Mouse (Mus musculus): ENCODE measurements at regions not wholly inside any gene's neighbourhood (a gene's known extent, or its start where the extent isn't known, plus 50 kb on each side); places are given as distances from the start of the nearest gene placed in this dataset.

DNA sequence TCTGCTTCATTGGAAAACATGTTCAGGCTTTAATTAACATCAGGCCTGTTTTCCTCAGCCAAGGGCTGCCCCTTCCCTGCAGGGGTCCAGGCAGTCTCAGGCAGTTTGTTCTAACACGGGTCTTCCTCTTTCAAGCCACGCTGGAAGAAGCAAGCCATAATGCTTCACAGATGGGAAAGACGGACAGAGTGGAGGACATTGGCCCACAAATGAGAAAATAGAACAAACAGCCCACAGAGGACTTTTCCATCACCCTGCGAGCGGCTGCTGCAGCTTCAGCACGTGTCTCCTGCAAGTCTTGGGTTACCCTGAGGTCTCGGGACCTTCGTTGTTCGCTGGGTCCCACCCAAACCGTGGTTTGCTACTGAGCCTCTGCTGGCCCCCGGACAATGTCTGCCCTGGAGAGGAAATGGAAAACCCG, 565.9 kb upstream of the 3110018I06Rik start:
- DNase-seq, result no peak

DNA sequence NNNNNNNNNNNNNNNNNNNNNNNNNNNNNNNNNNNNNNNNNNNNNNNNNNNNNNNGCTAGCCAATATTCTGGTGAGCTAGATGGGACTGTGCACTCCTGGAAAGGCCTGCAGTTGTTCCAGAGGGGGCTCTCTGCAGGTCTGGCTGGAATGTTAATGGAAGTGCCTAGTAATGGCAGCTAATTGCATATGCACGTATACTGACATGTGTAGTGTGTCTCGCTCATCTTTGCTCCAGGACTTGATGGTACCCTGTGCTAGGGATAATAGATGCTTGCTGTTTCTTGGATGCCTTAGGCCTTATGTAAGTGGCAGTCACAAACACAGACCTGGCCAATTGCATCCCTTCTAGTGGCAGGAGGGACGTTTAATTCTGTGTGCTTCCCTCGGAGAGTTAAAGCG, 560.0 kb upstream of the 3110018I06Rik start:
- no peak for DNase-seq

- no peak for DNase-seq
Observed at GRCm38 (mm10) chr12:106929161-106929560, 559.3 kb upstream of the 3110018I06Rik start.

DNA sequence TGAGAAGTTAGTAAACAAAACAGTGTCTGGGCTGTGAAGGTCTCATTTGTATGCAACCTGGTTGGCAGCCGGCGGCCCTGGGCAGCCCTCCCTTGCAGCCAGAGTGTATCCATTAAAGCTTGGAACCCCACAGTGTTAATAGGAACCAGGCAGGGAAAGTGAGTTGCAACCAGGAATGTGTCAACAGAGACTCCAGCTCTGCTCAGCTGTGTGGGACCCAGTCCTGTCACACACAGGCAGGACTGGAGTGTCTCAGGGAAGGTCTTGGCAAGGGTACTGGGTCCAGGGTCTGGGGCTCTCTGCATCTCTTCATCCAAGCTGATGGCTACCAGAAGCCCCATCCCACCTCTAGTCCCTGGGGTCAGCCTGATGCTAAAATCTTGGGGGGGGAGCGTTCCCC, 556.8 kb upstream of the 3110018I06Rik start:
- no peak for DNase-seq

DNA sequence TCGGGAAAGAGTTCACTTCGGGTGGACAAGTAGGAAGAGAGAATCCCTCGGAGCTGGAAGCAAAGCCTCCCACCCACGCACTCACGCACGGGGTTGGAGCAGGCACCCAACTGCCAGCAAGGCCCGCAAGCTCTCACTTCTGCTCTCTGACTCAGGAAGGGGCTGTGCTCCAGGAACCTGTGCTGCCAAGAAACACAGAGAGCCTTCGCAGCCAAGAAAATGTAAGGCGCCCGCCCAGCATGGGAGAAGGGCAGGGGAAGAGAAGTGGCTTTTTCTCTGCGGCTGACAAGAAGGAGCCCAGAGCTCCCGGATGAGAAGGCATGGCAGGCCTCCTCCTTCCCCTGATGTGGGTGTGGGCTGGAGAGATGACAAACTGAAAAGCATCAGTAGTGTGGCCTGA, 549.1 kb upstream of the 3110018I06Rik start:
- DNase-seq, result no peak

DNA sequence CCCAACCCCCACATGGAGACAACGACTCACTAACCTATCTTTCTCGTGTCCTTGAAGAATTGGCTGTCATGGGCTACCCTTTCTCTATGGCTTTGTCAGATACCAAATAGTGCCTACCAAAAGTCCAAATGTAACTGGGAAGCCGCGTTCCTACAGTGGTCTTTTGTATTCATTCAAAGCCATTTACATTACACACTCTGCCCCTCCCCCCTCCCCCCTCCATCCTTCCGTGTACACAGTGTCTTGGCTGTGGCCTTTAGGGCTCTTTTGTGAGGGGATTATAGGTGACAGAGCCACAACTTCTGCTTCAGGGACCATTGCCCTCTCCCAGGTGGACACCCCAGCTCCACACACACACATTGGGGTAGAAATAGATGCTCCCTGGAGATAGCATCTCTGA, 544.6 kb upstream of the 3110018I06Rik start:
- no peak for DNase-seq

GRCm38 (mm10) chr12:106952621-106953020, 535.8 kb upstream of the 3110018I06Rik start:
- no peak for DNase-seq

DNA sequence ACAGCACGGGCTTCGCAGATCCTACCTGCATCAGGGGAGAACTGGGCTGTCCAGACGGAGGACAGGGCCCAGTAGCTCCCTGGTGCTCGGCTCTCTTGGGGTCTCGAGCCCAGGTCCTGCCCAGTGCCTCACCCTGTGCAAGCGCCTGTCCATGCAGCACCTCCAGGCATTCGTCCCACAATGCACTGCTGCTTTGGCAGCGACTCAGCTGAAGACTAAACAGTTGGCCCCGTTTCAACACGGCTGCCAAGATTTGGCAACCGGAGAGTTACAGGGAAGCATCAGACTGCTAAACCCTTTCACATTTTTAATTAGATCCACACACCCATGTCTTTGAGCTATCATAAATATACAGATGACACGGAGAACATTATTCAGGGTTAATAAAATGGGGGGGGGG, 532.7 kb upstream of the 3110018I06Rik start:
- peak; percentile 62 to 78 for DNase-seq

DNA sequence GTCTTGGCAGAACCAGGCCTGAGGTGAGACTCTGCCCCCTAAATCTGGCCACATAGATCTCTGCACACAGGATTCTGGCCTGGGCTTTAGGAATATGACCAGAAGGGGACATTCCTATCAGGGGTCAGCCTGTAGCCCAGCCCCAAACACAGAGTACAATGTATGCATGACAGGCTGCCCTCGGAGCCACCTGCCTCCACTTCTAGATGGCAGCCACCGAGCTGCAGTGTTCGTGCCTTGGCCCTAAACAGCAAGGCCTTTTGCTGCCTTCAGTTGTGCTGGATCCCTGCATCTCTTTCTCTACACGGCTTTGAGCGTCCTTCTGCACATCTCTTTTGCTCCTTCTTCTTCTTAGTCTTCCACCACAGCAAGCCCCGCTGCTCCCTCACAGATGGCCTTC, 532.2 kb upstream of the 3110018I06Rik start:
- no peak for DNase-seq

GRCm38 (mm10) chr12:106961991-106962390, 526.4 kb upstream of the 3110018I06Rik start:
- DNase-seq, result no peak

DNA sequence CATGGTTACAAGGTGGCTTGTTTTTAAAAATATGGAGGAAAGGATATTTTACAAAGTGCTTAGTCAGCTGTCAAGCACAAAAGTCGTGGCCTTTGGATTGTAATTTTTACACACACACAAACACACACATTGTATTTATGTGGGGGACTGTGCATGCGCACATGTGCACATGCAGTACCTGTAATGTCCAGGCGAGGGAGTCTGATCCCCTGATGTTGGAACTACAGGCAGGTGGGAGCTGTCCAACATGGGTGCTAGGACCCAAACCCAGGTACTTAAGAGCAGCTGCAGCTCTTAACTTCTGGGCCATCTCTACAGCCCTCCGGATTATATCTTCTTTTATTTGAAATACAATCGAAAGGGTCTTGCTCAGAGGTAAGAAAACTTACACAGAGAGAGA, 524.7 kb upstream of the 3110018I06Rik start:
- DNase-seq, result peak in 1 of 2 experiments; percentile 11

- no peak for DNase-seq
Observed at GRCm38 (mm10) chr12:106969873-106970272, 518.6 kb upstream of the 3110018I06Rik start.

DNA sequence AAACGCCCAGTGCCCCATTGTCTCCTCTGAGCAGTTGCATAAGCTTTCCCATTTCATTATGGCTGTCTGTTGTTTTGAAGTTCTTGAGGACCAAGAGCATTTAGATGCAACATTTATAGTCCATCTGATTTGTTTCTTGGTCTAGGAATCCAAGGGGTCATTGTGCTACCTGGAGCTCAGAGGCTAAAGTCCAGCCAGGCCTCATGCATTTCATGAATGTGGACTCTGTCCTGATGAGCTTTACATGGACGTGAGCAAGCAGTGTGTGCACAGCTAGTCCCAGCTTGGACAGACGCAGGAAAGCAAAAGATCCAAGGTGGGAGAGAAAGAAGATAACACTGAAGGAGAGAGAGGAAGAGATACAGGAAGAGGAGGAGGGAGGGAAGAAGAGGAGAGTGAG, 496.0 kb upstream of the 3110018I06Rik start:
- peak; percentile 67 to 80 for DNase-seq

DNA sequence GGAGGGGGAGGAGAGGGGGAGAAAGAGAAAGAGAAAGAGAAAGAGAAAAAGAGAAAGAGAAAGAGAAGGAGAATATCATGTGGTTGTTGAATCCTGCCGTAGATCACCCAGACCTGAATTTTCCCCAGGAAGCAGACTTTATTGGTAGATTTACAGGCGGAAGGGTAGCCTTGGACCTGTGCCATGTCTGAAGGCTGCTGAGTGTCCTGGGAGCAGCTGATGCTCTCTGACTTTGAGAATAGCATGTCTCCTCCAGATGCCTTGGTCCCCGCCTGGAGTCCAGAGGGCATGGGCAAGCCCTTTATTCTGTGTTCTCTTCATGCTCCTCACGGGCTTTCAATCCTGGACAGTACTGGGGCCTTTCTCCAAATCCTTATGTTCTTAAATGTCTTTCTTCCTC, 495.4 kb upstream of the 3110018I06Rik start:
- peak; percentile 27 to 38 for DNase-seq

DNA sequence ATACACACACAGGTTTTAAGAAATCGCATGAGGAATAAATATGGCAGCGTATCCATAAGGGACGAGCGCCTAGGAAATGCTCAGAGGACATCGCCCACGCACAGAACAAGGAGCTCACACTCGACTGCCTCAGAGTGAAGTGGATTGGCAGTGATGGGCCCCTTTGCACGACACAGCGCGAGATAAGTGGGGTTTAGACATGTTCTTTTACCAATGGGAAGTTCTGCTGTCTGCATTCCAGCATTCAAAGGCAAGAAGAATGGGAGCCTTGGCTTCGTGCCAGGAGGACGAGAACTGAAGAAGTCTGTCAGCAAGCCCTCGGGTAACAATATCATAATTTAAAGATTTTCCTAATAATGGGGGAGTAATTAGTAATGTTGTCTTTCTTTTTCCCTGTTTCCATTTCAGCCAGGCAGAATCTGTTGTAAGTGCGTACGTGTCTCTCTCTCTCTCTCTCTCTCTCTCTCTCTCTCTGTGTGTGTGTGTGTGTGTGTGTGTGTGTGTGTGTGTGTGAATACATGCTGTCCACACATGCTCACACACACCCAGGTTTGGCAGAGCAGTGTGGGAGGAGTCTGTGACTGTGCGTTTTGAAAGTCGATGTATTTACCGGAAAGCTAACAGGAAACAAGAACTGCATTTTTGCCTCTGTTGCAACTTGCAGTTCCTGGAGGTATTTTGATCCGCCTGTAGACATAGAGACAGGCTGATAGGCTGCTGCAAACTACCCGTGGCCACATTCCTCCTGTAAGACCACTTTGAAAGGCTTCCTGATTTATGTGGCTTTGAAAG, 477.2 kb upstream of the 3110018I06Rik start:
- no peak for DNase-seq

DNA sequence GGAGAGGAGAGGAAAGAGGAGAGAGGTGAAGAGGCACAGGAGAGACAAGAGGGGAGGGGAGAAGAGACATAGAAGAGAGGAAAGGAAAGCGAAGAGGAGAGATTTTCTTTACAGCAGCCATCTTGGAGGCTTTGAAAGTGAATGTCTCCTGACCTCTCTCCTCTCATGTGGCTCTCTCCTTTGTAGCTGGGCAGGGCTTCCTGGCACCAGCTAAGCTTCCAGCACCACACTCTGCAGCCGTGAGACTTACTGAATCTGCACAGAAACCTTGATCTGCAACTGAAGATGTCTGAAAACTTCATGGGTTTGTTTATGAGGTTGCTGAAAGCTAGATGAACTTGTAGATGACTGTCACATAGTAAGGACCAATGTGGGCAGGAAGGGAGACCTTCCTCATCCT, 471.6 kb upstream of the 3110018I06Rik start:
- DNase-seq, result no peak

DNA sequence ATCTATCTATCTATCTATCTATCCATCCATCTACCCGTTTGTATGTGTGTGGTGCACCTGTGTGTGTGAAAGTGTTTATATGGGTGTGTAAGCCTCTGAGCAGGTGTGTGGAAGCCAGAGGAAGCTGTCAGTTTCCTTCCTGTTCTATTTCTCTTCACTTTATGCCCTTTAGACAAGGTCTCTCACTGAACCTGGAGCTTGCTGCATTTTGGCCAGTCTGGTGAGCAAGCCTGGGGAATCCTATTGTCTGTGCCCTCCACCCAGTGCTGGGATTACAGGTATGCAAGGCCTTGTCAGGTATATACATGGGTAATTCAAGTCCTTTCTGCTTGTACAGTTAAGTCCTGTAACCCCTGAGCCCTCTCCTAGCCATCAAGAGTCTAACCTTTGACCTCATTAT, 466.6 kb upstream of the 3110018I06Rik start:
- DNase-seq, result no peak

DNA sequence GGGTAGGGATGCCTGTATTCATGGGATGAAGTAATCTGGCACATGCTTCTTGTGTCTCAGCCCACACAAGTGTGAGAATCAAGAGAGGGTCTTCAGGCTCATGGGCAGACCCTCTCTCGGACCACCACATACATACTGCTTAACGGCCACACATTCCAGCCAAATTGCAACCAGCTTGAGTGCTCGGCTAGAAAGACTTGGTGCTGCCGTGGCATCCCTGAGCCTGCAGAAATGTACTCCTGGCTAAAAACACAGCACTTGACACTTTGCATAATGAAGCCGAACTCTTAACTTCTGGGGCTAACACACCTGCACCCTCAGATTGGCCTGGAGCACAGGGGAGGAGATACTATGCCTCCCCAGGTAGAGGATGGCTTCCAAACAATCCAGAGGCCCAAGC, 461.6 kb upstream of the 3110018I06Rik start:
- no peak for DNase-seq

GRCm38 (mm10) chr12:107027842-107028549, 460.4 kb upstream of the 3110018I06Rik start:
- DNase-seq, result no peak

GRCm38 (mm10) chr12:107028985-107029384, 459.4 kb upstream of the 3110018I06Rik start:
- no peak for DNase-seq

DNA sequence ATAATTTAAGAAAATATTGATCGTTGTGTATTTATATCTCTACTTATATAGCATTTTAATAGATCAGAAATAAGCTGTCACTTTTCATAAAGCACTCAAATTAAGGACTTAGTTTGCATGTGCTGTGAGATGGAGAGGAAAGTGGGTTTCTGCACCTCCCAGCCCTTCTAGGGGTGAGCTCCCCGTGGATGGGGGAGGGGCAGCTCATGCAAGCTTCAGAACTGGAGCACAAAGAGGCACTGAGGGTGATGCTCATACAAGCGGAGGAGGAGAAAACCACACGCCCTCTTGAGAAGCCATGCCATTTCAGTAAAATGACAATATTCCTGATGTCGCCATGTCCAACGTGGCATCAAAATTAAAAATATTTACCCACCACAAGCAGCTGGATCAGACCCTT, 452.1 kb upstream of the 3110018I06Rik start:
- no peak for DNase-seq

DNA sequence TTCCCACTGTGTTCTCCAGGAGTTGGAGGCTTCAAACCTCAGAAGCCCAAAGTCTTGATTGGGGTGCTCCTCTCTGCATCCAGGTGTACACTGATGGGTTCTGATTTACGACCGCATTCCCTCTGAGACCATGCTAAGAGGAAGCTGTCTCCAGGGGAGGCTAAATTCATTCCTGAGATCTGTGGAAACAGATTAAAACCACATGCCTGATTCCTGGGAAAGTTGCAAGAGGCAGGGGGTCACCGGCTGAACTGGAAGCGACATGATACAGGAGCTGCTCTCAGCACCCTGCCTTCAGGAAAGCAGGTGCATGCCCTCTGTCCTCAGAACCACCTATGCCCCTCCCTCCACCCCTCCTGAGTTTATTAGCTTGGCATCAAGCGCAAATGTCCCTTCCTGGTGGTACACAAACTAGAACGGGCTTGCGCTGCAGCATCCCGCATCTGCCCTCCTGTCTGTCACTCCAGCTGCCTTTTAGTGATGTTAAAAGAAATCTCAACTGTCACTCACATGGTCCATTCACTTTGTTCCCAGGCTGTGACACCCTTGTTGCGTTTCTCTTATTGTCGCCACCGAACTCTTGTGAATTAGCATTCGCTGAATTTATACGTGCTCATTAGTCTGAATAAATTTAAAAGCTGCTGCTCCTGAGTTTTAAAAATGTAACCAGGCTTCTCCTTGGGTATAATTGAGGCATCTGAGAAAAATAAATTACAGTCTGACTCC, 446.3 kb upstream of the 3110018I06Rik start:
- no peak for DNase-seq

GRCm38 (mm10) chr12:107046496-107046895, 441.9 kb upstream of the 3110018I06Rik start:
- no peak for DNase-seq

DNA sequence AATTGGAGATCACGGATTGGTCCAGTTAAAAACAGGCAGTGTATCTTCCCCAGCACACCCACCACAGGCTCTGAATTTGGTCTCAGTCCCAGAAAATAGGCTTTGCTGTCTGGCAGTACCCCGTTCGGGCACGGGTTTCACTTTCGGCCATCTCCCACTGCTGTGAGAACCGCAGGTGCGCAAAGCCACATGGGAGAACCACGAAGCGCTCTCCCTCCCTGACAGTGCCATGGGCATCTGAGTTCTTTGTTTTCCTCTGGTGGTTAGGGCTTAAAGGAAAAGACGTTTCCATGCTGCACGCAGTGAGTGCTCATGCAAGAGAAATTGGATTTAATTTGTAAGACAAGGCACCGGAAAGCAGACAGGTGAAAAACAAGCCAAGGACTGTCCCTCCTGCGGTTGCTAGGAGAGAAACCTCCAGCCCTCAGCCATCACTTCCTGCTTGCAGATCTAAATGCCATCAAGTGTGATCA, 441.3 kb upstream of the 3110018I06Rik start:
- no peak for DNase-seq

Data from kidney, adult 8-10 months (tissue).